Mouse (Mus musculus): ENCODE data around the gene Rsph3a. TPM values are rescaled to one million over a fixed set of nuclear protein-coding genes. Genes with fewer than 3 reads are reported as not detected.
"Not testable (repeated sequence)": the region's sequence is repeated elsewhere in the genome, so short reads cannot be mapped to it uniquely, and the experiment has no call there.

Rsph3a gene
- 33.6 and 41.6 TPM in 2 replicates for polyA plus RNA-seq (2012; rRNA removed)

- peak; percentile 40; the same call in 1 of the 2 replicates for TF ChIP-seq POLR2A (IDR thresholded peaks at IDR 0.05; ENCODE audit: borderline replicate concordance, insufficient read depth, low read length)
- not testable (repeated sequence) for H3K4me1 ChIP-seq (ENCODE audit: control insufficient read depth, insufficient read depth, low read length); H3K27me3 ChIP-seq (ENCODE audit: control insufficient read depth, insufficient read depth, low read length)
- 2% methylated on average over 58 of the region's 58 CpGs for WGBS
- peak; percentile 87 to 90 for DNase-seq
- Histone ChIP-seq H3K27ac (ENCODE audit: insufficient read depth, low read length) (peak within 1 kb of the TSS; percentile 89), H3K4me3 (replicated peaks; ENCODE audit: insufficient read depth, low read depth, low read length) (peak within 1 kb of the TSS; percentile 96)
These were observed at the start of gene Rsph3a for GRCm38 (mm10) chr17:7945117-7946052. Gene Rsph3a (plus strand): TSS chr17:7945614.

GRCm38 (mm10) chr17:7896047-7896635 is 49.3 kb upstream of the Rsph3a start:
- DNase-seq: no peak
- no peaks in the 10 kb centered on the region for H3K27me3 ChIP-seq (ENCODE audit: control insufficient read depth, insufficient read depth, low read length)
- no peak for TF ChIP-seq POLR2A (IDR thresholded peaks at IDR 0.05; ENCODE audit: borderline replicate concordance, insufficient read depth, low read length)
- TF ChIP-seq CTCF (IDR thresholded peaks at IDR 0.05; ENCODE audit: borderline replicate concordance, insufficient read depth, low read depth, low read length): no peak
- no peak overlapping the region for H3K27ac ChIP-seq (ENCODE audit: insufficient read depth, low read length)
- H3K4me1 ChIP-seq (ENCODE audit: control insufficient read depth, insufficient read depth, low read length): no peaks in the 10 kb centered on the region
- WGBS: 47% methylated on average over 10 of the region's 10 CpGs
- no peak overlapping the region for H3K4me3 ChIP-seq (replicated peaks; ENCODE audit: insufficient read depth, low read depth, low read length)

GRCm38 (mm10) chr17:7897120-7897519 is 48.3 kb upstream of the Rsph3a start:
- Histone ChIP-seq H3K27ac (ENCODE audit: insufficient read depth, low read length) (no peak overlapping the region), H3K4me3 (replicated peaks; ENCODE audit: insufficient read depth, low read depth, low read length) (no peak overlapping the region), H3K27me3 (ENCODE audit: control insufficient read depth, insufficient read depth, low read length) (no peaks in the 10 kb centered on the region), H3K4me1 (ENCODE audit: control insufficient read depth, insufficient read depth, low read length) (no peaks in the 10 kb centered on the region)
- TF ChIP-seq CTCF (IDR thresholded peaks at IDR 0.05; ENCODE audit: borderline replicate concordance, insufficient read depth, low read depth, low read length) (no peak), POLR2A (IDR thresholded peaks at IDR 0.05; ENCODE audit: borderline replicate concordance, insufficient read depth, low read length) (no peak)
- 86% methylated on average over 11 of the region's 11 CpGs for WGBS
- DNase-seq: no peak

GRCm38 (mm10) chr17:7897756-7898155 is 47.7 kb upstream of the Rsph3a start:
- TF ChIP-seq CTCF (IDR thresholded peaks at IDR 0.05; ENCODE audit: borderline replicate concordance, insufficient read depth, low read depth, low read length): no peak
- TF ChIP-seq POLR2A (IDR thresholded peaks at IDR 0.05; ENCODE audit: borderline replicate concordance, insufficient read depth, low read length): no peak
- 74% methylated on average over 4 of the region's 4 CpGs for WGBS
- no peaks in the 10 kb centered on the region for H3K27me3 ChIP-seq (ENCODE audit: control insufficient read depth, insufficient read depth, low read length)
- no peak overlapping the region for H3K27ac ChIP-seq (ENCODE audit: insufficient read depth, low read length)
- DNase-seq: no peak
- no peak overlapping the region for H3K4me3 ChIP-seq (replicated peaks; ENCODE audit: insufficient read depth, low read depth, low read length)
- no peaks in the 10 kb centered on the region for H3K4me1 ChIP-seq (ENCODE audit: control insufficient read depth, insufficient read depth, low read length)

GRCm38 (mm10) chr17:7899233-7899632 is 46.2 kb upstream of the Rsph3a start:
- 68% methylated on average over 6 of the region's 6 CpGs for WGBS
- TF ChIP-seq CTCF (IDR thresholded peaks at IDR 0.05; ENCODE audit: borderline replicate concordance, insufficient read depth, low read depth, low read length): no peak
- TF ChIP-seq POLR2A (IDR thresholded peaks at IDR 0.05; ENCODE audit: borderline replicate concordance, insufficient read depth, low read length): no peak
- H3K27ac ChIP-seq (ENCODE audit: insufficient read depth, low read length): no peak overlapping the region
- H3K4me3 ChIP-seq (replicated peaks; ENCODE audit: insufficient read depth, low read depth, low read length): no peak overlapping the region
- DNase-seq: no peak
- no peaks in the 10 kb centered on the region for H3K27me3 ChIP-seq (ENCODE audit: control insufficient read depth, insufficient read depth, low read length)
- H3K4me1 ChIP-seq (ENCODE audit: control insufficient read depth, insufficient read depth, low read length): no peaks in the 10 kb centered on the region

GRCm38 (mm10) chr17:7899961-7900360 is 45.5 kb upstream of the Rsph3a start:
- DNase-seq: no peak
- H3K27ac ChIP-seq (ENCODE audit: insufficient read depth, low read length): no peak overlapping the region

GRCm38 (mm10) chr17:7901536-7901935 is 43.9 kb upstream of the Rsph3a start:
- no peak for DNase-seq
- WGBS: 91% methylated on average over 2 of the region's 2 CpGs

More at GRCm38 (mm10) chr17:7899961-7900360, 45.5 kb upstream of the Rsph3a start:
- Histone ChIP-seq H3K4me3 (replicated peaks; ENCODE audit: insufficient read depth, low read depth, low read length) (no peak overlapping the region), H3K27me3 (ENCODE audit: control insufficient read depth, insufficient read depth, low read length) (no peaks in the 10 kb centered on the region), H3K4me1 (ENCODE audit: control insufficient read depth, insufficient read depth, low read length) (no peaks in the 10 kb centered on the region)
- TF ChIP-seq POLR2A (IDR thresholded peaks at IDR 0.05; ENCODE audit: borderline replicate concordance, insufficient read depth, low read length): no peak
- TF ChIP-seq CTCF (IDR thresholded peaks at IDR 0.05; ENCODE audit: borderline replicate concordance, insufficient read depth, low read depth, low read length): no peak
- WGBS: 76% methylated on average over 4 of the region's 4 CpGs

More at GRCm38 (mm10) chr17:7901536-7901935, 43.9 kb upstream of the Rsph3a start:
- no peak overlapping the region for H3K27ac ChIP-seq (ENCODE audit: insufficient read depth, low read length)
- no peak overlapping the region for H3K4me3 ChIP-seq (replicated peaks; ENCODE audit: insufficient read depth, low read depth, low read length)
- H3K4me1 ChIP-seq (ENCODE audit: control insufficient read depth, insufficient read depth, low read length): no peaks in the 10 kb centered on the region
- no peaks in the 10 kb centered on the region for H3K27me3 ChIP-seq (ENCODE audit: control insufficient read depth, insufficient read depth, low read length)
- TF ChIP-seq POLR2A (IDR thresholded peaks at IDR 0.05; ENCODE audit: borderline replicate concordance, insufficient read depth, low read length) (no peak), CTCF (IDR thresholded peaks at IDR 0.05; ENCODE audit: borderline replicate concordance, insufficient read depth, low read depth, low read length) (no peak)
